Mouse (Mus musculus) liver, embryonic 12.5 days (tissue): ENCODE results near the gene Sypl2. TPM values are rescaled to one million over a fixed set of nuclear protein-coding genes. Genes with fewer than 3 reads are reported as not detected.
A peak's percentile ranks its signal among the peaks of the same experiment; 100 is the strongest.

ENCODE experiments used
- ATAC-seq: fragments of 200-750 bp; cut with Nextera tagmentation; 2 replicates; pipeline ENCODE4 v1.8.0; 2017; ENCODE audit warnings: moderate number of reproducible peaks, mild to moderate bottlenecking, moderate library complexity
- H3K27ac ChIP-seq: fragments of 300-500 bp; sonication (generic); 2 replicates; pipeline ENCODE4 v1.5.1; 2016; ENCODE audit warnings: mild to moderate bottlenecking
- H3K27me3 ChIP-seq: fragments of 300-500 bp; sonication (generic); replicated peaks from 2 replicates; pipeline ENCODE4 v1.6.1; 2016; ENCODE audit warnings: mild to moderate bottlenecking, moderate library complexity
- H3K36me3 ChIP-seq: fragments of 300-500 bp; sonication (generic); 2 replicates; pipeline ENCODE4 v1.6.1; 2016; ENCODE audit warnings: mild to moderate bottlenecking, moderate library complexity
- H3K4me1 ChIP-seq: fragments of 300-500 bp; sonication (generic); 2 replicates; pipeline ENCODE4 v1.6.1; 2016
- H3K4me2 ChIP-seq: fragments of 300-500 bp; sonication (generic); 2 replicates; pipeline ENCODE4 v1.6.1; 2016; ENCODE audit warnings: mild to moderate bottlenecking, moderate library complexity
- H3K4me3 ChIP-seq: fragments of 300-500 bp; sonication (generic); 2 replicates; pipeline ENCODE4 v1.5.1; 2016; ENCODE audit warnings: mild to moderate bottlenecking, moderate library complexity
- H3K9ac ChIP-seq: fragments of 300-500 bp; sonication (generic); 2 replicates; pipeline ENCODE4 v1.6.1; 2016; ENCODE audit warnings: mild to moderate bottlenecking, moderate library complexity
- H3K9me3 ChIP-seq: fragments of 300-500 bp; sonication (generic); replicated peaks from 2 replicates; pipeline ENCODE4 v1.6.1; 2016; ENCODE audit warnings: mild to moderate bottlenecking, moderate library complexity
- WGBS: fragments of 180-500 bp; shearing (Covaris S2); methylation state at CpG from one replicate; pipeline ENCODE4 v1.1.7; 2016; ENCODE audit not compliant: insufficient replicate concordance; 5-methylcytosine and 5-hydroxymethylcytosine counted together
- polyA plus RNA-seq: library from polyadenylated mRNA; unstranded; fragments of >200 nt; fragmentation: Nextera tagmentation; extraction: Ambion mirVana; gene quantifications from 2 replicates; pipeline ENCODE4 v1.2.1, GENCODE M21; 2016

Sypl2 gene
- polyA plus RNA-seq, 1 experiment from 2014 or later: 0.14 TPM

GRCm38 (mm10) chr3:108187111-108187795, 39.2 kb downstream of the Sypl2 start:
- H3K4me1 ChIP-seq: peaks cover 28% of the 10 kb centered on the region
- WGBS: 47% methylated on average over 20 of the region's 20 CpGs
- H3K4me2 ChIP-seq: peak overlapping the region; percentile 98
- H3K27me3 ChIP-seq: peaks cover 68% of the 10 kb centered on the region
- H3K27ac ChIP-seq: no peak overlapping the region
- ATAC-seq: no peak
- no peak overlapping the region for H3K9ac ChIP-seq
- peak overlapping the region; percentile 72 for H3K4me3 ChIP-seq
- no peaks in the 10 kb centered on the region for H3K36me3 ChIP-seq
- H3K9me3 ChIP-seq: no peaks in the 10 kb centered on the region

- Histone ChIP-seq H3K4me2 (peak within 1 kb of the TSS; percentile 98), H3K36me3 (no peaks in the 10 kb centered on the region), H3K4me3 (peak within 1 kb of the TSS; percentile 72), H3K27ac (no peak within 1 kb of the TSS), H3K9me3 (no peaks in the 10 kb centered on the region), H3K4me1 (peaks cover 28% of the 10 kb centered on the region), H3K27me3 (peaks cover 73% of the 10 kb centered on the region), H3K9ac (peak within 1 kb of the TSS; percentile 69)
- peak; percentile 60 for ATAC-seq
- 1% methylated on average over 99 of the region's 100 CpGs for WGBS
Observed at GRCm38 (mm10) chr3:108186098-108187047, 40.1 kb downstream of the Sypl2 start, which contains the start of gene Amigo1. Amigo1 (plus strand) TSS chr3:108186335.

GRCm38 (mm10) chr3:108185460-108186097, 40.9 kb downstream of the Sypl2 start:
- Histone ChIP-seq H3K27me3 (peaks cover 74% of the 10 kb centered on the region), H3K27ac (no peak overlapping the region), H3K4me3 (peak overlapping the region; percentile 72), H3K4me1 (peaks cover 28% of the 10 kb centered on the region), H3K9me3 (no peaks in the 10 kb centered on the region), H3K36me3 (no peaks in the 10 kb centered on the region), H3K4me2 (peak overlapping the region; percentile 98), H3K9ac (peak overlapping the region; percentile 27; the same call in 1 of the 2 replicates)
- WGBS: 4% methylated on average over 16 of the region's 16 CpGs
- no peak for ATAC-seq

GRCm38 (mm10) chr3:108184742-108185141, 41.7 kb downstream of the Sypl2 start:
- Histone ChIP-seq H3K4me3 (no peak overlapping the region), H3K9me3 (no peaks in the 10 kb centered on the region), H3K36me3 (no peaks in the 10 kb centered on the region), H3K4me1 (peaks cover 22% of the 10 kb centered on the region), H3K9ac (no peak overlapping the region), H3K27ac (no peak overlapping the region), H3K4me2 (no peak overlapping the region), H3K27me3 (peaks cover 72% of the 10 kb centered on the region)
- WGBS: 45% methylated on average over 3 of the region's 3 CpGs
- ATAC-seq: no peak

- no peak for ATAC-seq
- Histone ChIP-seq H3K4me3 (no peak overlapping the region), H3K27me3 (peaks cover 36% of the 10 kb centered on the region), H3K4me2 (no peak overlapping the region), H3K9ac (no peak overlapping the region), H3K4me1 (peaks cover 3% of the 10 kb centered on the region; the same call in 1 of the 2 replicates), H3K27ac (no peak overlapping the region), H3K36me3 (no peaks in the 10 kb centered on the region), H3K9me3 (no peaks in the 10 kb centered on the region)
- 22% methylated on average over 2 of the region's 2 CpGs for WGBS
Observed at GRCm38 (mm10) chr3:108180514-108180913, 45.9 kb downstream of the Sypl2 start.

GRCm38 (mm10) chr3:108178756-108179715, 47.4 kb downstream of the Sypl2 start:
- Histone ChIP-seq H3K9ac (no peak overlapping the region), H3K27me3 (peaks cover 35% of the 10 kb centered on the region), H3K9me3 (no peaks in the 10 kb centered on the region), H3K36me3 (no peaks in the 10 kb centered on the region), H3K4me3 (no peak overlapping the region), H3K4me1 (no peaks in the 10 kb centered on the region), H3K4me2 (no peak overlapping the region), H3K27ac (no peak overlapping the region)
- 68% methylated on average over 7 of the region's 7 CpGs for WGBS
- no peak for ATAC-seq

GRCm38 (mm10) chr3:108174672-108175531, 51.5 kb downstream of the Sypl2 start:
- Histone ChIP-seq H3K9me3 (no peaks in the 10 kb centered on the region), H3K9ac (no peak overlapping the region), H3K4me1 (no peaks in the 10 kb centered on the region), H3K4me2 (no peak overlapping the region), H3K36me3 (no peaks in the 10 kb centered on the region), H3K4me3 (no peak overlapping the region), H3K27ac (no peak overlapping the region), H3K27me3 (peaks cover 39% of the 10 kb centered on the region)
- no peak for ATAC-seq
- WGBS: 48% methylated on average over 14 of the region's 14 CpGs

GRCm38 (mm10) chr3:108169199-108169598, 57.2 kb downstream of the Sypl2 start:
- Histone ChIP-seq H3K27me3 (peaks cover 36% of the 10 kb centered on the region), H3K4me3 (no peak overlapping the region), H3K9me3 (no peaks in the 10 kb centered on the region), H3K27ac (no peak overlapping the region), H3K4me2 (no peak overlapping the region), H3K9ac (no peak overlapping the region), H3K4me1 (no peaks in the 10 kb centered on the region), H3K36me3 (no peaks in the 10 kb centered on the region)
- no peak for ATAC-seq
- WGBS: 48% methylated on average over 3 of the region's 3 CpGs

- Histone ChIP-seq H3K4me1 (no peaks in the 10 kb centered on the region), H3K4me3 (no peak overlapping the region), H3K9ac (no peak overlapping the region), H3K27me3 (peaks cover 30% of the 10 kb centered on the region), H3K27ac (no peak overlapping the region), H3K4me2 (no peak overlapping the region), H3K36me3 (no peaks in the 10 kb centered on the region), H3K9me3 (no peaks in the 10 kb centered on the region)
- ATAC-seq: no peak
- 52% methylated on average over 14 of the region's 14 CpGs for WGBS
Observed at GRCm38 (mm10) chr3:108167499-108167898, 58.9 kb downstream of the Sypl2 start.

GRCm38 (mm10) chr3:108166486-108167211, 59.8 kb downstream of the Sypl2 start:
- no peak for ATAC-seq
- no peaks in the 10 kb centered on the region for H3K4me1 ChIP-seq
- H3K9me3 ChIP-seq: no peaks in the 10 kb centered on the region
- no peak overlapping the region for H3K27ac ChIP-seq
- H3K9ac ChIP-seq: no peak overlapping the region
- H3K36me3 ChIP-seq: no peaks in the 10 kb centered on the region
- 34% methylated on average over 10 of the region's 11 CpGs for WGBS
- H3K4me2 ChIP-seq: no peak overlapping the region
- no peak overlapping the region for H3K4me3 ChIP-seq
- H3K27me3 ChIP-seq: peaks cover 27% of the 10 kb centered on the region
